Mouse (Mus musculus) retina, postnatal 1 day (tissue): Measurements from ENCODE around the gene Gm156.
"Not testable (repeated sequence)": the region's sequence is repeated elsewhere in the genome, so short reads cannot be mapped to it uniquely, and the experiment has no call there.

ENCODE experiments used
- DNase-seq: peaks from one replicate; pipeline ENCODE4 v3.0.0-alpha.2; 2012

Gene Gm156

GRCm38 (mm10) chr6:129784170-129784569 lies at the start of gene Gm156:
Gene Gm156, minus strand, starts transcription at chr6:129784270.
- not testable (repeated sequence) for DNase-seq

- no peak for DNase-seq
Observed at GRCm38 (mm10) chr6:129825559-129825958, 41.5 kb upstream of the Gm156 start.

GRCm38 (mm10) chr6:129824004-129824403 lies 39.9 kb upstream of the Gm156 start:
- no peak for DNase-seq

GRCm38 (mm10) chr6:129817731-129818130 lies 33.7 kb upstream of the Gm156 start:
- DNase-seq: no peak

- no peak for DNase-seq
Observed at GRCm38 (mm10) chr6:129747654-129748032, 36.4 kb downstream of the Gm156 start.

- no peak for DNase-seq
Observed at GRCm38 (mm10) chr6:129747016-129747653, 36.9 kb downstream of the Gm156 start.

GRCm38 (mm10) chr6:129746151-129746550 lies 37.9 kb downstream of the Gm156 start:
- no peak for DNase-seq

- DNase-seq: no peak
Observed at GRCm38 (mm10) chr6:129740069-129740721, 43.9 kb downstream of the Gm156 start, which contains the start of gene Klri2. Gene Klri2, minus strand, starts transcription at chr6:129740484.

- no peak for DNase-seq
Observed at GRCm38 (mm10) chr6:129736414-129736813, 47.7 kb downstream of the Gm156 start.

GRCm38 (mm10) chr6:129727237-129727636 lies 56.8 kb downstream of the Gm156 start:
- no peak for DNase-seq

GRCm38 (mm10) chr6:129721390-129721789 lies 62.7 kb downstream of the Gm156 start:
- no peak for DNase-seq

- no peak for DNase-seq
Observed at GRCm38 (mm10) chr6:129720487-129720886, 63.6 kb downstream of the Gm156 start.

- DNase-seq: no peak
Observed at GRCm38 (mm10) chr6:129717032-129717431, 67.0 kb downstream of the Gm156 start, which contains the start of gene Klri1. Gene Klri1, minus strand, starts transcription at chr6:129717132.
